Mouse (Mus musculus) 416B (cell line): Measurements from ENCODE around the gene Hsdl1.

ENCODE experiments used
- DNase-seq: peaks from one replicate; pipeline ENCODE4 v3.0.0; 2011; ENCODE audit warnings: low read depth

Hsdl1 gene

GRCm38 (mm10) chr8:119579096-119579495, 4.1 kb upstream of the Hsdl1 start:
- DNase-seq, result no peak

GRCm38 (mm10) chr8:119575366-119575726, 363 bp upstream of the Hsdl1 start:
- no peak for DNase-seq

DNA sequence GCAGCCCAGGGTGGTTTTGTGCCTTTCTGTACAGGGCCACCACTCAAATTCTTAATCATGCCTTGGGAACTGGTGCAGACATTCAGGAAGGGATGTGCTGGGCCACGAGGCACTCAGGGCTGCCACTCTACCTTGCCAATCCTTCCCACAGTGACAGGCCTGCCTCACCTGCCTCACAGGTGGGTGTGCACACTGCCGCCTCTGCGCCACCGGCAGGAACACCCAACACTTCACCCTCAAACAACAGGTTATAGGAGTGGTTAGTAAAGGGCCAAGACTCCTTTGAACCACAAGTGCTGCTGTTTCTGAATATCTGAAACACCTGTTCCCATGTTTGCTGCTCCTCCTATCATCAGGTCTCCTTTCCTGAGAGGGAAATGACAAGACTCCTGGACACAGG, 2.6 kb downstream of the Hsdl1 start:
- DNase-seq, result no peak

DNA sequence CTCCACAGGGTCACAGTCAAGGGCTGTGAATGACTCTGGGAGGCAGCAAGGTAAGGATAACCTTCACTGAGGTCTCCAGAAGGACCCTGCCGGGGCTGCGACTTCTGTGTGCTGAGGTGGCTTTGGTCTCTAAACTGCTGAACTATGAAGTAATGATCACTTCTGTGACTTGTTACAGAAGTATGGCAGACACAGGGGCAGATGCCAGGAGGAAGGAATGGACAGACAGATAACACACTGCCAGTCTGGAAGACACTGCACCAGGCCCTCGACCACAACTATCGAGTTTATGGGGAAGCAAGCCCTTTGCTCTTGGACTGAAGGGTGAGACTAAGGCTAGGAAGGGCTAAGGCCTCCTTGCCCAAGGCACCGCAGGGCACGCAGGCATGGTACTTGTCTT, 3.8 kb downstream of the Hsdl1 start:
- peak; percentile 37 for DNase-seq

DNA sequence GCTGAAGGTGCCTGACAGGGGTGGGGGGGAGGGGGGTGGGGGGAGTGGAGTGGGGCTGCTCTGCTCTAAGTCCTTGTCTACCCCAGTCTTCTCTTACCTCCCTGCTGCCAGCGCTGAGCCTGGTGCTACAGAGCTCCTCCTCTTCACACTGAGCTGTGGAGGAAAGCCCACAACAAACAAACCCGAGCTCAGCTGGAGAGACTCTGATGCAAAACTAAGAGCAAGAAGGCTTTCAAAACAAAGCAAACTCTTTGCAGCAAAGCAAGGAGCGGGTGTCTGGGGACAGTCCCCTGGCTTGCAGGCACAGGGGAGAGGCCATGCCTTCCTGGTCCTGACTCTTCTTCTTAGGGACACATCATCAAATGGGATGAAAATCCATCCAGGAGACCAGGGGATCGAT, 5.1 kb downstream of the Hsdl1 start:
- DNase-seq, result no peak

GRCm38 (mm10) chr8:119568951-119569350, 6.0 kb downstream of the Hsdl1 start:
- DNase-seq, result no peak

DNA sequence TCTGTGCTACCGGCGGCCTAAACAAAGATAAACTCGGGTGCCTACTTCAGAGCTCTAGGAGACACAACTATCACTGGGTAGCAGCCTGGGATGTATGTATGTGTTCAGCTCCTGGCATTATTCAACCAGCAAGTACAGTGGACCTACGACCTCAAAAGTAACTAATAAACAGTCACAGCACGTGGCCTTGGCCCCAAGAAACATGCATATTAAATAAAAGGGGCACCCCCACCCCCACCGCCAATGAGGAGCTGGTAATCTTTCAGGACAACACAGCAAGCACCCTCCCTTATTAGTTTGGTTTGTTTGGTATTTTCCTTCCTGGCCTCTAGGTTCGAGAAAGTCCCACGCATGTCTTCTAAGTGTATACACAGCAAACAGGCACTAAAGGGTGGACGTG, 6.7 kb downstream of the Hsdl1 start:
- no peak for DNase-seq

DNA sequence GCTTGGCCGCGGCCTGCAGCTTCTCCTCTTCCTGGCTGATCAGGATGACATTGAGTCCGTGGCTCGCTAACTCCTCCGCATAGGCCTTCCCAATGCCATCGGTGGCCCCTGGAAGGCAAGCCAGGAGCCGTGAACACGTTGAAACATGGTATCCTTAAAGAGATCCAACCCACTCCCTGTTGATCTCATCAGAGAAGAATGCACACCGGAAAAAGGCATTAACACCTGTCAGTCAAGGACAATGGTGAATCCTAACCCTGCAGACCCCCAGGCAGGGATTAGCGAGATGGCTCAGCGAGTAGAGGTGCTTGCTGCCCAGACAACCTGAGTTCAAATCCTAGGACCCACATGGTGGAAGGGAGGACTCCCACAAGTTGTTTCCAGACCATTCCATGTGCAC, 8.6 kb downstream of the Hsdl1 start:
- no peak for DNase-seq

- DNase-seq, result no peak
These were observed 11.1 kb downstream of the Hsdl1 start for GRCm38 (mm10) chr8:119563849-119564251.

DNA sequence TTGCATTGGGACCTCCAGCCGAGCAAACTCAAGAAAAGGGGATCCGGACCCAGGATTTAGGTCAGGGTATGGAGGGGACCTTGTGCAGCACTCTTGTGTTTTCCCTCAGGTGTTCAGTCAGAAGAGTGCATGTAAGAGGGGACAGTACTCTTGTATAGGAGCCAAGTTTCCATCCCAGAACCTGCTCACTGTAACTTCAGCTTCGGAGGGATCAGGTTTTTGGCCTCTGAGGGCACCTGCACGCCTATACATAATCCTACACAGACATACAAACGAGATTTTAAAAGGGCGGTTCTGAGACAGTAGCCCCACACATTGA, 15.6 kb downstream of the Hsdl1 start:
- no peak for DNase-seq

- peak; percentile 97 for DNase-seq
These were observed 16.2 kb downstream of the Hsdl1 start, which contains the start of gene Mbtps1 for GRCm38 (mm10) chr8:119558603-119559401. Mbtps1 (minus strand) TSS chr8:119558735.

- DNase-seq, result peak; percentile 75
These were observed 17.0 kb downstream of the Hsdl1 start for GRCm38 (mm10) chr8:119557821-119558602.

- DNase-seq, result peak; percentile 60
These were observed 17.9 kb downstream of the Hsdl1 start for GRCm38 (mm10) chr8:119557132-119557531.

DNA sequence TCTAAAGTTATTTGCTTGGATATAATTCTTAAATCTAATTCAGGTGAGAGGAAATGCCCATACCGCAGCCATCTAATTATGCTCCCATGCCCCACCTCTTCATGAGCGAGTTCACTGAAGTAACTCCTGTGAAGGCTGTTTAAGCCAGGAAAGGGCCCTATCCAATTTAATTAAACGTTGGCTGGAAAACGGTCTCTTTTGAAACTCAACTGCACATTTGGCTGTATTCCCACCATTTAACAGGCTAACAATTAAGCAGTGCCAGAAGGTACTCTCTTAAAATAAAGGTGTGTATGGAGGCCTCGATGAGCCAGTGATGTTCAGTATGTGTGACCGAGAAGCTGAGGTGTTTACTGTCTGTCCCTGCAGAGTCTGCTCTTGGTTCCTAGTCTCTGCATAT, 19.1 kb downstream of the Hsdl1 start:
- no peak for DNase-seq

- DNase-seq, result no peak
These were observed 22.0 kb downstream of the Hsdl1 start for GRCm38 (mm10) chr8:119552967-119553366.

DNA sequence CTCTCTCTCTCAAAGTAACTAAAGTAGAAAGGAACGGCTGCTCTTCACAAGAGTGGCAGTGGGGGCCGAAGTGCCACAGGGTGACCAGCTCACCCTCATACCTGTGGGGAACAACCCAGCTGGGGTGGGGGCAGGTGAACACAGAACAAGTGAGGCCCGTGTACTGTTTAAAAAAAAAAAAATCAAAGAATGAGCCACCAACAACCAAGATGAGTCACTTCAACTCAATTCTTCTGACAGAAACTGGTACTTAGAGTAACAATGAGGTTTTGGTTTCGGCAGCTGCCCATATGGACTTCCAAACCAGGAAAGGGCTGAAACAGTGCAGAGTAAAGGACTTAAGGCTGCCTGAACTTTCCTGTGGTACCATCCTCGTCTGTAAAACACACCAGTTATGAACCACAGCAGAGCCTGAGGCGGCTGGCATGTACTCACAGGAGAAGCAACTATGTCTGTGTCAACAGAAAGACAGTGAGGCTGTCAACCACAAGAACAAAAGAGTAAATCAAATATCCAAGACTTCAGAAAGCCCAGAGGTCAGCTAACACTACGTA, 26.3 kb downstream of the Hsdl1 start:
- peak; percentile 21 for DNase-seq

GRCm38 (mm10) chr8:119547019-119547691, 27.8 kb downstream of the Hsdl1 start:
- no peak for DNase-seq

GRCm38 (mm10) chr8:119545791-119546190, 29.2 kb downstream of the Hsdl1 start:
- no peak for DNase-seq

DNA sequence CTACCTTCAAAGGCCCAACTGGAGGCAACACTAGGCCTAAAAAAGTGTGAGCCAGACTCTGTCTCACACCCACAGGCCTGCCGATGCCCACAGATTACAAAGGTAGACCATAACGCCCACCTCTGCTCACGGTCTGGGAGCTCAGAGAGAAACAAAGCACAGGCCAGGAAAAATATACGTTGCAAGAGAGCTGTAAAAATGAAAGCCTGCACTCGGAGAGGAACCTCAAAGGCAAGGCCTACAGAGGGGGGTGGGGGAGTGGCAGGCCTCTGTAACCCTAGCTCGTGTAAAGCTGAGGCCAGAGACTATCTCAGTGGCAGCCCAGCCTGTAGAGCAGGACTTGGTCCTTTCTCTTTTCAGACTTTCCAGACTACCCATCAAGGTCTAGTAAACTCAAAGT, 29.8 kb downstream of the Hsdl1 start:
- DNase-seq, result no peak

DNA sequence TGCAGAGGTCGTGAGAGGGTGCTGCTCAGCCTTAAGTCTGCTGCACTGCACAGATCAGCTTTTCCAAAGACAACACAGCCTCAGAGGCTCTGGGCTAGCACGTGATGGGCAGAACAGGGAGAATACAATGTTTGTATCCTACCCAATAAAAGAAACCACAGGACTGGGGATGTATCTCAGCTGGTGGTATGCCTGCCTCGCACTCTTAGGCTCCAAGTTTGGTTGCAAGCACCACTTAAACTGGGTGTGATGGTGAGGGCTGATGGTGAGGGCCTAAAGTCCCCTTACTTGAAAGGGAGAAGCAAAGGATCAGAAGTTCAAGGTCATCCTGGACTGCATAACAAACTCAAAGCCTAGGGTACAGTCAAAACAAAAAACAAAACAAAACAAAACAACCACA, 30.4 kb downstream of the Hsdl1 start:
- DNase-seq, result no peak

GRCm38 (mm10) chr8:119531973-119532372, 43.0 kb downstream of the Hsdl1 start:
- DNase-seq, result no peak

DNA sequence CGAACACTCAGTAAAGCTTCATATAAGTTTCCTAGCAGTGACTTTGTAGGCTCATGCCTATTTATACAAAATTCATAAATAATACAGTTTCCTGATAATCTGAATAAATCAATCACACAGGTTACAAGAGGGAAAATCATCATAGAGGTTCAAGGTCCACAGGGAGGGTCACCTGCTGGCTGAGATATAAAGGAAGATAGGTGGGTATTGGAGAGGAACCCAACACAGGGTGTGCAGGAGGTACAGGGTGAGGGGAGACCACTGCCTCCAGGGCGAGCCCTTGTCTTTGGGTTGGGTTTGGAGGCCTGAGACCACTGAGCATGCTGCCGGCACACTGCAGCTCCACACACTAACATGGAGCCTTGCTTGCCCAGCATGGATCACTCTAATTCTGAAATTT, 43.6 kb downstream of the Hsdl1 start:
- no peak for DNase-seq

DNA sequence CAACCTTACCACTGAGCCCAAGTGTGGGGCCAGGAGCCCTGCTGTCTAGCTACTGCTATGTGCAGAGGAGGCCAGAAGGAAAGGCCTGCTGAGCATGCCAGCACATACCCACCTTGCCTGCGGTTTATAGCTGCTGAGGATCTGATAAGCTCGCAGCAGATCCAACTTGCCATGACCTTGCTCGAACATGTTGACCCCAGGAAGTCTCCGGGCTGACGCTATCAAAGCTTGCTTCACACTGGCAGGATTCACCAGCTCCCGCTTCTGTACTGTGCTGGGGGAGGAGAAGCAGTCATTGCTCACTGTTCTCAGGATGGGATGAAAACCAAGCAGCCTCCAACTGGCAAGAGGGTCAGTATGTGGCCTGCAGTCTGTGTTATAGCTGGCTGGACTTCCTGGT, 44.0 kb downstream of the Hsdl1 start:
- no peak for DNase-seq
